Mouse (Mus musculus) brain, embryonic 14.5 days (tissue): ENCODE results near the gene Hoxb2.

Experiments used
- CTCF ChIP-seq: fragments of 200-500 bp; IDR thresholded peaks from 2 replicates; pipeline ENCODE4 v1.5.1; 2012; ENCODE audit warnings: inconsistent platforms, mild to moderate bottlenecking, moderate library complexity, borderline replicate concordance; ENCODE audit not compliant: insufficient read depth, insufficient read length; ENCODE audit errors: extremely low read depth
- POLR2A ChIP-seq: fragments of 200-500 bp; IDR thresholded peaks from 2 replicates; pipeline ENCODE4 v1.6.1; 2012; ENCODE audit warnings: mild to moderate bottlenecking, inconsistent platforms, borderline replicate concordance; ENCODE audit not compliant: poor library complexity, insufficient read depth, insufficient read length, severe bottlenecking; ENCODE audit errors: extremely low read depth

- TF ChIP-seq POLR2A: no peak
- TF ChIP-seq CTCF: no peak
These were observed 44.0 kb upstream of the Hoxb2 start for GRCm38 (mm10) chr11:96306183-96306907.
